Mouse (Mus musculus) midbrain, embryonic 12.5 days (tissue): ENCODE measurements around the gene Zbtb18. TPM values are rescaled to one million over a fixed set of nuclear protein-coding genes. Genes with fewer than 3 reads are reported as not detected.
A peak's percentile ranks its signal among the peaks of the same experiment; 100 is the strongest.
"Not testable (repeated sequence)": the region's sequence is repeated elsewhere in the genome, so short reads cannot be mapped to it uniquely, and the experiment has no call there.

Experiments used
- ATAC-seq: fragments of 200-750 bp; cut with Nextera tagmentation; 2 replicates; pipeline ENCODE4 v1.8.0; 2017; ENCODE audit warnings: low read depth, moderate TSS enrichment, moderate library complexity; ENCODE audit not compliant: low FRiP score
- H3K27ac ChIP-seq: fragments of 300-500 bp; sonication (generic); replicated peaks from 2 replicates; pipeline ENCODE4 v1.5.1; 2016; ENCODE audit warnings: mild to moderate bottlenecking
- H3K27me3 ChIP-seq: fragments of 300-500 bp; sonication (generic); 2 replicates; pipeline ENCODE4 v1.6.1; 2016; ENCODE audit warnings: mild to moderate bottlenecking
- H3K36me3 ChIP-seq: fragments of 300-500 bp; sonication (generic); 2 replicates; pipeline ENCODE4 v1.6.1; 2016
- H3K4me1 ChIP-seq: fragments of 300-500 bp; sonication (generic); 2 replicates; pipeline ENCODE4 v1.6.1; 2016
- H3K4me2 ChIP-seq: fragments of 300-500 bp; sonication (generic); replicated peaks from 2 replicates; pipeline ENCODE4 v1.6.1; 2016; ENCODE audit warnings: mild to moderate bottlenecking, moderate library complexity
- H3K4me3 ChIP-seq: fragments of 300-500 bp; sonication (generic); 2 replicates; pipeline ENCODE4 v1.5.1; 2016; ENCODE audit warnings: mild to moderate bottlenecking
- H3K9ac ChIP-seq: fragments of 300-500 bp; sonication (generic); replicated peaks from 2 replicates; pipeline ENCODE4 v1.6.1; 2016; ENCODE audit warnings: mild to moderate bottlenecking, moderate library complexity
- H3K9me3 ChIP-seq: fragments of 300-500 bp; sonication (generic); 2 replicates; pipeline ENCODE4 v1.6.1; 2016; ENCODE audit warnings: mild to moderate bottlenecking
- WGBS: fragments of 180-500 bp; shearing (Covaris S2); methylation state at CpG from one replicate; pipeline ENCODE4 v1.1.7; 2016; 5-methylcytosine and 5-hydroxymethylcytosine counted together
- polyA plus RNA-seq: library from polyadenylated mRNA; unstranded; fragments of >200 nt; fragmentation: Nextera tagmentation; extraction: Ambion mirVana; gene quantifications from 2 replicates; pipeline ENCODE4 v1.2.1, GENCODE M21; 2016

Zbtb18 gene
- polyA plus RNA-seq, 1 experiment from 2014 or later, result 11.9 TPM

DNA sequence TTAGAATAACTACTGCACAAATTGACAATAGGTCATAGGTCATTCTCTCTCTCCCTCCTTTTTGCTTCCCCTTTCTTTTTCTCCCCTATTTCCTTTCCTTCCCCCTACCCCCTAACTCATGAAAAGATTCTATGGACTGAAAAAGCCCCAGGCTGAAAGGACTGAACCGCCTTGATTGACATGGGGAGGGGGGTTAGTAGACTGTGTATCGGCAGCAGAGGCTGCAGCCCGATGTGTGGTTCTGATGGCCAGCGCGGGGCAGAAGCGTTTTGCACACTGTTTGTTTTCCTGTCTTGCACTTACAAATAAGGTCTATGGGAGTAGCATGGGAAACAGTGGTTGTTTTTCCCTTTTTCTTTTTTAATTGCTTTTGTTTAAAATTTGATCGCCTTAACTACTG is 7.7 kb downstream of the Zbtb18 start:
- not testable (repeated sequence) for H3K27ac ChIP-seq, H3K27me3 ChIP-seq, H3K9me3 ChIP-seq, H3K9ac ChIP-seq
- H3K4me2 ChIP-seq, result peak overlapping the region; percentile 39
- ATAC-seq, result 0 out of 2 replicates have a peak, but pooled peaks have one; percentile 29
- peaks cover 13% of the 10 kb centered on the region for H3K36me3 ChIP-seq
- 22% methylated on average over 7 of the region's 7 CpGs for WGBS
- H3K4me1 ChIP-seq, result peaks cover 59% of the 10 kb centered on the region
- H3K4me3 ChIP-seq, result peak overlapping the region; percentile 26

DNA sequence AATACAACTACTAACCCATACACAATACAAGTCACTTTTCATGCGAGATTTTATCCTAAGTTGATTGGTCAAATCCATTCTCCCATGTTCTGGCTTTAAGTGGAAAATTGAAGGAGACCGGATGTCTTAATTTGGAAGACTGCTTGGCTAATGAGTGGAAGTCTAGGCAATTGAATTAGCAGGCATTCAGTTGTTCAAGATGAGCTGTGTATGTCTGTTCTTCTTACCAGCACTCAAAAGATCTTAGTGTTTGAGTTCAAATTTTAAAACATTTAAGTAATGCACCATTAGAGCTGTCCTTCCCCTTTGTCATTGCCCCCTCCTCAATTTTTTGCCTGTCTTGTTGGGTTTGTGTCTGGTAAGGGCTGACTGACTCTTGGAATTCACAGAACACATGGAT is 8.9 kb downstream of the Zbtb18 start:
- no peak overlapping the region for H3K4me3 ChIP-seq
- no peak overlapping the region for H3K4me2 ChIP-seq
- H3K9me3 ChIP-seq, result no peaks in the 10 kb centered on the region
- H3K9ac ChIP-seq, result no peak overlapping the region
- peaks cover 13% of the 10 kb centered on the region for H3K36me3 ChIP-seq
- no peak for ATAC-seq
- H3K4me1 ChIP-seq, result peaks cover 51% of the 10 kb centered on the region
- no peaks in the 10 kb centered on the region for H3K27me3 ChIP-seq
- peak overlapping the region; percentile 58; the same call in 1 of the 2 replicates for H3K27ac ChIP-seq
- 61% methylated on average over 2 of the region's 2 CpGs for WGBS

DNA sequence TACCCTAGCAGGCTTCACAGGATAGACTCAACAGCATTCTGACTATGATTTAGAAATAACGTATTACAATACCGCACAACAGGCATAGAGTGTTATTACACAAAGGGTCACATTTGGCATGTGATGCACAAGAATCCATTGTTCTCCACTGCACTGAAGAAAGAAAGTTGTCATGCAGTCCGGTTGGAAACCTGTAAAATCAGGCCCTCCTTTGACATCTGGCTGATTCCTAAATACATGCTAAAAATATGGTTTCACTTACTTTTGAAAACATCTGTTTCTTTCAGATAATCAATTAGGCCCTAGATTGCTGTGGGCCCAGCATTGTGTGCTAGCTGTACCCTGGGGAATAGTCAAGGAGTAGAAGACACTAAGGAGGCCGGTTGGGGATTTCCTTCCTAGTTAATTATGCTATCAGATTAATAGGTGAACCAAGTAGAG is 9.9 kb downstream of the Zbtb18 start:
- Histone ChIP-seq H3K4me3 (no peak overlapping the region), H3K27me3 (no peaks in the 10 kb centered on the region), H3K27ac (peak overlapping the region; percentile 20; the same call in 1 of the 2 replicates), H3K4me1 (peaks cover 47% of the 10 kb centered on the region), H3K36me3 (peaks cover 13% of the 10 kb centered on the region), H3K9me3 (no peaks in the 10 kb centered on the region), H3K4me2 (no peak overlapping the region), H3K9ac (no peak overlapping the region)
- WGBS, result 43% methylated on average over 4 of the region's 4 CpGs
- ATAC-seq, result no peak

DNA sequence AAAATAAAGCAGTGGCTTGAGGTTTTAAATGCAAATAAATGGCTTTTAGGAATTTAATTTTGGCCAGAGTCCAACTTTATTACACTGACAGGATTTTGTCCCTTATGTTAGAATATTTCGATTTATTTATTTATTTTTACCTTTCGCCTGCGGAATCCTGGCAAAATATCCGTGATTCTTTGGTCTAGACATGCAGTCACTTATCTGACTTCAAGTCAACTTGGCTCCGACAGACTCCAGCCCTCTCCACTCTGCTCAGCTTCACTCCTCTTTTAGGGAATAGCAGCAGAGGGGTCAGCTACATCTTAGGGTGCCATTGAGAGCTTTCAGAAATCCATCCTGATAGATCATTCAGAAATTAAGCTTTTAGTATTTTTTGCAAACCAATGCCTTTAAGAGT is 10.8 kb downstream of the Zbtb18 start:
- Histone ChIP-seq H3K4me1 (peaks cover 37% of the 10 kb centered on the region), H3K4me3 (no peak overlapping the region), H3K4me2 (no peak overlapping the region), H3K9ac (no peak overlapping the region), H3K27me3 (no peaks in the 10 kb centered on the region), H3K27ac (no peak overlapping the region), H3K9me3 (no peaks in the 10 kb centered on the region), H3K36me3 (peaks cover 4% of the 10 kb centered on the region)
- ATAC-seq, result no peak
- 76% methylated on average over 5 of the region's 5 CpGs for WGBS

DNA sequence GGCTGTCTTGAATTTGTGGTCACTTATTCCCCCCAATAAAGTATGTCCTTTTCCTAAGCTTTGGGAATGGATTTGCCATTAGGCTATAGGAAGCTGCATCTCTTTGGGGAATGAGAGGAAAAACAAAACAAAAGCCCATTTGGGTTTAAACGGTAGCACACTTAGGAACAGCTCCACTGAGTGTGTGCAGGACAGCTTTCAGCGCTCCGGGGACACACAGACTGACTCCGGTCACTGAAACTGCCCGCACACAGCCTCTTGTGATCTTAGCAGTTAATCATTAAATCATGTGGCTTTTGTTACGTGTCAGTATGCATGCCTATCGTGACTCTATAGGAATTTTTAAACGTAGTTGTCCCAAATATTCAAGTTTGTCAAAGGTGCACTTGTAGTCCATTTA is 11.7 kb downstream of the Zbtb18 start:
- 46% methylated on average over 8 of the region's 8 CpGs for WGBS
- H3K9me3 ChIP-seq, result no peaks in the 10 kb centered on the region
- ATAC-seq, result no peak
- no peaks in the 10 kb centered on the region for H3K36me3 ChIP-seq
- H3K4me1 ChIP-seq, result peaks cover 34% of the 10 kb centered on the region
- H3K27me3 ChIP-seq, result no peaks in the 10 kb centered on the region
- no peak overlapping the region for H3K4me3 ChIP-seq
- H3K4me2 ChIP-seq, result no peak overlapping the region
- H3K9ac ChIP-seq, result no peak overlapping the region
- H3K27ac ChIP-seq, result no peak overlapping the region

DNA sequence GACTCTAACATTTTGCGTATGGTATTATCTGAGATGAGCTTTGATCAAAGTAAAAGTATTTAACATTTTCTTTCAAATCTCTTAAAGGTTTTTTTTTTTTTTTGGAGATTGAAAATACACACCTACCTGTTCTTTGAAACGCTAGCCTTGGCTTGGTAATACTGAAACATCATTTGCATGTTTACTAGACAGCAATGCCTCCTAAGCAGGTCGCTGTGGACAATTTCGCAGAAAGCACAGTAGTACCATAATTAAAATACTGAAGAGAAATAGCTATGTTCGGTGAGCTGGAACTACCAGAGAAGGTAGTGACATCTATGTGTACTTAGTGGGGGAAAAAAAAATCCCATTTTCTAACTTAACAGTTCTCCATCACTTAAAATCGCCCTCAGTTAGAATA is 12.3 kb downstream of the Zbtb18 start:
- H3K9me3 ChIP-seq, result no peaks in the 10 kb centered on the region
- H3K27ac ChIP-seq, result no peak overlapping the region
- ATAC-seq, result no peak
- H3K4me1 ChIP-seq, result peaks cover 31% of the 10 kb centered on the region
- H3K27me3 ChIP-seq, result no peaks in the 10 kb centered on the region
- no peak overlapping the region for H3K9ac ChIP-seq
- no peak overlapping the region for H3K4me3 ChIP-seq
- H3K4me2 ChIP-seq, result no peak overlapping the region
- WGBS, result 87% methylated on average over 6 of the region's 6 CpGs
- no peaks in the 10 kb centered on the region for H3K36me3 ChIP-seq

- H3K27me3 ChIP-seq, result no peaks in the 10 kb centered on the region
- WGBS, result 93% methylated on average over 5 of the region's 5 CpGs
- no peak overlapping the region for H3K4me3 ChIP-seq
- H3K27ac ChIP-seq, result no peak overlapping the region
- ATAC-seq, result no peak
- H3K9me3 ChIP-seq, result no peaks in the 10 kb centered on the region
- H3K4me1 ChIP-seq, result peaks cover 33% of the 10 kb centered on the region
- no peak overlapping the region for H3K9ac ChIP-seq
- no peaks in the 10 kb centered on the region for H3K36me3 ChIP-seq
- H3K4me2 ChIP-seq, result no peak overlapping the region
Measured at GRCm38 (mm10) chr1:177455466-177455865, 13.3 kb downstream of the Zbtb18 start.

- Histone ChIP-seq H3K9ac (no peak overlapping the region), H3K27me3 (no peaks in the 10 kb centered on the region), H3K4me1 (peaks cover 32% of the 10 kb centered on the region), H3K4me3 (no peak overlapping the region), H3K36me3 (no peaks in the 10 kb centered on the region), H3K27ac (no peak overlapping the region), H3K9me3 (no peaks in the 10 kb centered on the region), H3K4me2 (no peak overlapping the region)
- 87% methylated on average over 4 of the region's 4 CpGs for WGBS
- ATAC-seq, result no peak
Measured at GRCm38 (mm10) chr1:177456208-177456607, 14.1 kb downstream of the Zbtb18 start.

- Histone ChIP-seq H3K4me2 (no peak overlapping the region), H3K36me3 (no peaks in the 10 kb centered on the region), H3K27ac (no peak overlapping the region), H3K27me3 (no peaks in the 10 kb centered on the region), H3K9me3 (no peaks in the 10 kb centered on the region), H3K4me1 (peaks cover 28% of the 10 kb centered on the region), H3K9ac (no peak overlapping the region), H3K4me3 (no peak overlapping the region)
- WGBS, result 51% methylated on average over 4 of the region's 4 CpGs
- no peak; the same call in 1 of the 2 replicates for ATAC-seq
Measured at GRCm38 (mm10) chr1:177456772-177457171, 14.6 kb downstream of the Zbtb18 start.

GRCm38 (mm10) chr1:177457981-177458380 is 15.8 kb downstream of the Zbtb18 start:
- no peak overlapping the region for H3K4me3 ChIP-seq
- no peaks in the 10 kb centered on the region for H3K9me3 ChIP-seq
- no peak for ATAC-seq
- H3K4me2 ChIP-seq, result no peak overlapping the region
- H3K4me1 ChIP-seq, result peaks cover 25% of the 10 kb centered on the region
- H3K36me3 ChIP-seq, result no peaks in the 10 kb centered on the region
- no peak overlapping the region for H3K27ac ChIP-seq
- WGBS, result 92% methylated on average over 6 of the region's 6 CpGs
- H3K9ac ChIP-seq, result no peak overlapping the region
- H3K27me3 ChIP-seq, result no peaks in the 10 kb centered on the region

DNA sequence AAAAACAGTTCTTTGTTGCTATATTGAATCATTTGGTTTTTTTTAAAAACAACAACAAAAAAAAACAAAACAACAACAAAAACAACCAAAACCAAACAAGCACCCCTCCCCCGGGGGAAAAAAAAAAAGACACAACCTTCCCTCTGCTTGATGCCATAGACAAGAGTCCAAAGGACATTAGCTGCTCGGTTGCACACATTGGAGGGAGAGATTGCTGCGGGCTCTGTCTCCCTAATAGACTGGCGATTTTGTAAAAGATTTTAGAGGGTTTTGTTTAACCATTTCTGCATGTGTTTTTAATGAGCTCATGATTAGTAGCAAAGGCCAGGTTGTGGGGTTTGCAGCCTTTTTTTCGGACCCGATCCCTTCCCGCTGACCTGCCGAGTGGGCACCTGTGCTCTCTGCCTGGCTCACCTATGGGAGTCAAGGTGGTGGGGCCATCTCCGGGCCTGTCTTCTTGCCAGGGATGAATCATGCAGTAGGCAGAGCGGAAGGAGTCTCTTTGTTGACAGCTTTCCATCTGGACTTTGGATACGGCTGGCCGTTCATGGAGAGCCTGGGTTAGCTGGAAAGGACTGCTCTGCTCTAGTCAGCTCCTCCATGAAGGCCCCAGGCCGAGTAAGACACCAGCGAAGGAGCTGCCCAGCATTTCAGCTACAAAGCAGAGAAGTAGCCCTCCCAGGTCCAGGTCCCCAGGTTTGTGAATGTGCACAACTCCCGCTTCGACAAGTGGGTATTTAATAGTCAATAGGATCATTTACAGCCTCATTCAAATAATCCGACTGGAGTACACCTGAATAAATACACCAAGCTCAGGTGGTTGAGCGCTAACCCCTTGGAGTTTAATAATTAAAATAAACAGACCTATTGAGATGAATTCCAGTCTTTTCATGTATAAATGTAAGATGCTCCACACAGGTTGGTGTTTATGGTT is 16.6 kb downstream of the Zbtb18 start:
- no peak; the same call in 1 of the 2 replicates for ATAC-seq
- Histone ChIP-seq H3K9ac (no peak overlapping the region), H3K27ac (0 out of 2 replicates have a peak overlapping the region, but pooled peaks have one; percentile 40), H3K36me3 (no peaks in the 10 kb centered on the region), H3K4me2 (0 out of 2 replicates have a peak overlapping the region, but pooled peaks have one; percentile 4), H3K27me3 (no peaks in the 10 kb centered on the region), H3K9me3 (no peaks in the 10 kb centered on the region), H3K4me1 (peaks cover 24% of the 10 kb centered on the region), H3K4me3 (no peak overlapping the region)
- 56% methylated on average over 18 of the region's 18 CpGs for WGBS

GRCm38 (mm10) chr1:177459536-177459935 is 17.4 kb downstream of the Zbtb18 start:
- no peak overlapping the region for H3K9ac ChIP-seq
- no peaks in the 10 kb centered on the region for H3K36me3 ChIP-seq
- no peaks in the 10 kb centered on the region for H3K9me3 ChIP-seq
- 77% methylated on average over 2 of the region's 2 CpGs for WGBS
- H3K4me2 ChIP-seq, result no peak overlapping the region
- ATAC-seq, result no peak
- peaks cover 20% of the 10 kb centered on the region for H3K4me1 ChIP-seq
- no peak overlapping the region for H3K27ac ChIP-seq
- no peaks in the 10 kb centered on the region for H3K27me3 ChIP-seq
- H3K4me3 ChIP-seq, result no peak overlapping the region
